Mouse (Mus musculus) testis, adult 2 months (tissue): ENCODE results near the gene Socs2.

ENCODE experiments used
- CTCF ChIP-seq: fragments of 200-500 bp; IDR thresholded peaks from 2 replicates; pipeline ENCODE4 v1.5.1; 2012; ENCODE audit warnings: low read depth, mild to moderate bottlenecking, inconsistent platforms, low read length, moderate library complexity; ENCODE audit not compliant: control insufficient read depth, insufficient read depth, insufficient replicate concordance
- POLR2A ChIP-seq: fragments of 200-500 bp; IDR thresholded peaks from 2 replicates; pipeline ENCODE4 v1.6.1; 2012; ENCODE audit warnings: low read depth, mild to moderate bottlenecking, inconsistent platforms, low read length, moderate library complexity; ENCODE audit not compliant: control insufficient read depth

GRCm38 (mm10) chr10:95399689-95400354, 17.2 kb downstream of the Socs2 start:
- TF ChIP-seq POLR2A (no peak), CTCF (no peak)
